Mouse (Mus musculus) layer of hippocampus, adult 9-10 months (tissue): ENCODE results near the gene Ccdc17.

Experiments
- DNase-seq: peaks from one replicate; pipeline ENCODE4 v3.0.0; 2022; ENCODE audit warnings: low spot score

The Ccdc17 gene

DNA sequence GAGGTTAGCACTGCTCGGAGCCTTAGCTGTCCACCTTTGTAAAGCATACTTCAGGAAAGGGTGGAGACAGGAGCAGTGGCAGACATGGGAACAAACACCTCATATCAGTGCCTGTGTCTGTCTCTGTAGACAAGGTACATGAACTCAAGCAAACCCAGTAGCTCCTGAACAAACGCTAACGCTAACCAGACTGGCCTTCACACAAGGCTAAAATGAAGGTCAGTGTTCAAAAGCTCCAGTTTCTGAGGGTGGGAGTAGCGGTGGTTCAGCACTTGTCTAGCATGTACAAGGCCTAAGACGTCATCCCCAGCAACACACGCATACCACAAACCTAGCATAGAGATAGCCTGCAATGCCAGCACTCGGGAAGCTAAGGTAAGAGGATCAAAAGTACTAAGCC, 49.2 kb downstream of the Ccdc17 start:
- no peak for DNase-seq

DNA sequence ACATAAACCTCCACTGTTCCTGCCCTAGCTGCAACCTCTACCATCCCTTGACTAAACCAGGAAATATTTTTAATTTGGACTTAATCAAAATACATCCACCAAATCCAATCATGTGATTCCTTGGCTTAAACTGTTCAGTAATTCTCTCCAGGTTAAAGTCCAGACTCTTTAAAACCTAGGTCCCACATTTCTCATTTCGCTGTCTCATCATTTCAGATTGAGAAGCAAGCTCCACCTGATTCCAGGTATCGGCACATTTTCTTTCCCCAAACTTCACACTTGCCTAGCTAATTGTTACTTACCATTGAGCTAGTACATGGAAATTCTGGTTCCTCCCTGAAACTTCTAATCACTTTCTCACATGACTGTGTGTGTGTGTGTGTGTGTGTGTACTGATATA, 53.0 kb downstream of the Ccdc17 start:
- DNase-seq = no peak
